Mouse (Mus musculus): ENCODE measurements around the gene Krcc1. TPM values are rescaled to one million over a fixed set of nuclear protein-coding genes. Genes with fewer than 3 reads are reported as not detected.

Krcc1 gene
- 108 TPM for polyA plus RNA-seq (2017; shearing (Covaris generic))

GRCm38 (mm10) chr6:71271389-71272315, at the start of gene Krcc1:
TSS of gene Krcc1 (plus strand) at chr6:71271677.

GRCm38 (mm10) chr6:71321826-71322283, 50.4 kb downstream of the Krcc1 start, which contains the start of gene Smyd1:
TSS of gene Smyd1 (minus strand) at chr6:71322233.

DNA sequence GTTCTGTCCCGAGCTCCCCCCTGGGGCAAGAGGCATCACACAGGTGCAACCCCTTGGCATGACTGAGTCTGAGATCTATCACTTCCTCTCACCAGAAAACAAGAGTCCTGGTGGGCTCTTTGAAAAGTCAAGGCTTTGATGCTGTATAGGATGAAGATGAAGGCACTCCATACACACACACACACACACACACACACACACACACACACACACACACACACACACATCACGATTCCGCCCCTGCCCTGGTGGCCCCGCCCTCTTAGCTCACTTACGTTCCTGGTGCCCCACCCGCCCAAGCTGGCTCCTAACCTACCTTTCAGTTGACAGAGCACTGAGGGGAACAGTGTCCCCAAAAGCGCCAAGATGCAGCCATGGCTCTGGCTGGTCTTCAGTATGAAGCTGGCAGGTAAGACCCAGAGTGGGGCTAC, 51.0 kb downstream of the Krcc1 start, which contains the start of gene Cd8b1:
Gene Cd8b1, plus strand, starts transcription at position 298 of the 431 bp plus-strand sequence.

Other genes starting within 250 kb of the Krcc1 start
- 3.8 TPM for gene Thnsl2, start 127.2 kb upstream of the Krcc1 start, polyA plus RNA-seq (2017; shearing (Covaris generic))
- not detected for gene Fabp1, start 71.8 kb upstream of the Krcc1 start, polyA plus RNA-seq (2017; shearing (Covaris generic))
- gene Smyd1, start 50.6 kb downstream of the Krcc1 start, polyA plus RNA-seq (2017; shearing (Covaris generic)) = not detected
- 26.6 TPM for gene Cd8b1, start 51.1 kb downstream of the Krcc1 start, polyA plus RNA-seq (2017; shearing (Covaris generic))
- gene Cd8a, start 101.8 kb downstream of the Krcc1 start, polyA plus RNA-seq (2017; shearing (Covaris generic)) = 3.1 TPM
- gene Rmnd5a, start 169.0 kb downstream of the Krcc1 start, polyA plus RNA-seq (2017; shearing (Covaris generic)) = 7.9 TPM
- gene Rnf103, start 222.2 kb downstream of the Krcc1 start, polyA plus RNA-seq (2017; shearing (Covaris generic)) = 2.1 TPM

Data from activated CD4-positive, CD25-positive, alpha-beta regulatory T cell, adult 9 weeks (primary cell).